Comparison of ENCODE assay signal across 8 mouse cellular contexts in the genomic region with DNA sequence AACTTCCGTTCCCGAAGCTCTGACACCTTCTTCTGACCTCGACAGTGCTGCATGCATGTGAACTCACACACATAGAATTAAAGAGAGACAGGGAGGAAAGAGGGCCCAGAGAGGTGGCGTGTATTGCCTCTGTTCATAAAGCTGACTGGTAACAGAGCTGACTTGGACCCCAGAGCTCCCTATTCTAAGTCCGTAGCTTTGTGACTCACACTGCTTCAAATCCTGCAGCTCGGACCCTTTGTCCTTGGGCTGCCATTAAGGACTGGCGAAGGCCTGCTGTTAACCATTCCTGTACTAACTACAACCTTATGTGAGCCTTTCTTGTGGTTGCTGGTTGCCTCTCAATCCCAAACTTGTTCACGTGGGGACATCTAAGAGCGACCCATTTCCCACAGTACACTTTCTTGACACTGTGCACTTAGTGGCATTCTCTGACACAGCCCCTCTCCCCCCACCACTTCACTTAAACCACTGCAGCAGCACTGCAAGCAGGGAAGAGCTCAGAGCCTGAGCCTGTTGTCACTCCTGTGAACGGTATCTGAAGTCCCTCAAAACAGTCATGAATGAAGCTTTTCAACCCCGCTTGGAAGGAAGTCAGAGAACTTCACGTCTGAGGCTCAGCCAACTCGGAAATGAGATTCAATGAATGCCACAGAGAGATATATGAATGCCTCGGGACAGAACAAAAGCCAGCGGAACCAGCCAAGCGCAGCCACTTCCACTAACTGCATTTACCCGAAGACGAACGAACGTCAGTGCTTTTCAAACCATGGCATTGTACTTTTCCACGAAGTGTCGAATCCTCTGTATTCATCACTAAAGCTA. TPM values are rescaled to one million over a fixed set of nuclear protein-coding genes. Genes with fewer than 3 reads are reported as not detected.
A peak's percentile ranks its signal among the peaks of the same experiment; 100 is the strongest.
DNase-seq lines count a peak whose midpoint lies in the region; ATAC-seq and TF ChIP-seq lines count a peak whose summit lies in the region.

No protein-coding gene starts in this region.

- peaks cover 6% of the 10 kb centered on the region; the same call in 1 of the 2 replicates for H3K4me1 ChIP-seq in kidney, adult 2 months (ENCODE audit: control insufficient read depth, insufficient read depth, low read length)
- H3K4me1 ChIP-seq in forebrain, embryonic 11.5 days (replicated peaks; ENCODE audit: control insufficient read depth, insufficient read depth, low read length), result peaks cover 8% of the 10 kb centered on the region; the same call in 1 of the 2 replicates
- peaks cover 26% of the 10 kb centered on the region for H3K4me1 ChIP-seq in midbrain, embryonic 12.5 days

- H3K9me3 ChIP-seq in forebrain, embryonic 11.5 days (ENCODE audit: control insufficient read depth, low read length), result no peaks in the 10 kb centered on the region
- H3K9me3 ChIP-seq in midbrain, embryonic 12.5 days, result no peaks in the 10 kb centered on the region

- no peak overlapping the region for H3K27ac ChIP-seq in kidney, adult 2 months (ENCODE audit: insufficient read depth, low read depth, low read length)
- H3K27ac ChIP-seq in forebrain, embryonic 11.5 days (ENCODE audit: low read depth, low read length), result 0 out of 2 replicates have a peak overlapping the region, but pooled peaks have one; percentile 18
- peak overlapping the region; percentile 63 for H3K27ac ChIP-seq in midbrain, embryonic 12.5 days (replicated peaks)

- no peak overlapping the region for H3K4me3 ChIP-seq in kidney, adult 2 months (ENCODE audit: insufficient read depth, low read depth, low read length)
- H3K4me3 ChIP-seq in forebrain, embryonic 11.5 days (ENCODE audit: low read depth, low read length), result no peak overlapping the region
- no peak overlapping the region for H3K4me3 ChIP-seq in midbrain, embryonic 12.5 days

- WGBS in kidney, adult 2 months, result 47% methylated on average over 22 of the region's 22 CpGs
- 38% methylated on average over 22 of the region's 22 CpGs for WGBS in forebrain, embryonic 11.5 days
- 38% methylated on average over 22 of the region's 22 CpGs for WGBS in midbrain, embryonic 12.5 days

- DNase-seq in kidney, adult 2 months, result peak; percentile 15
- no peak for DNase-seq in kidney, postnatal 36 days
- DNase-seq in forebrain, embryonic 11.5 days (ENCODE audit: low spot score), result no peak
- DNase-seq in testis, postnatal 10 days (ENCODE audit: low spot score), result no peak
- no peak for DNase-seq in urinary bladder, postnatal 14 days (ENCODE audit: low spot score)
- no peak for DNase-seq in left cerebral cortex, adult 18-20 months (ENCODE audit: low spot score in 2 of 2)

- H3K4me2 ChIP-seq in forebrain, embryonic 11.5 days (ENCODE audit: low read depth, low read length, severe bottlenecking), result peak overlapping the region; percentile 8; the same call in 1 of the 2 replicates
- H3K4me2 ChIP-seq in midbrain, embryonic 12.5 days (replicated peaks), result peak overlapping the region; percentile 30

- H3K9ac ChIP-seq in forebrain, embryonic 11.5 days (ENCODE audit: low read length), result peak overlapping the region; percentile 20
- H3K9ac ChIP-seq in midbrain, embryonic 12.5 days (replicated peaks), result no peak overlapping the region; the same call in 1 of the 2 replicates

- no peak for TF ChIP-seq POLR2A in kidney, adult 2 months (IDR thresholded peaks at IDR 0.05; ENCODE audit: low read depth, low read length)

- ATAC-seq in common myeloid progenitor, adult 5-6 weeks (replicated peaks; ENCODE audit: low read depth, poor library complexity, severe bottlenecking), result peak; percentile 1; the same call in 1 of the 2 replicates
- ATAC-seq in forebrain, embryonic 11.5 days (replicated peaks; ENCODE audit: low FRiP score), result no peak
- ATAC-seq in midbrain, embryonic 12.5 days (ENCODE audit: low FRiP score, low read depth), result no peak

- TF ChIP-seq CTCF in kidney, adult 2 months (conservative IDR thresholded peaks at IDR 0.05; ENCODE audit: insufficient read depth, insufficient read length, low read depth, low read length), result no peak

- no peaks in the 10 kb centered on the region for H3K36me3 ChIP-seq in kidney, adult 2 months (ENCODE audit: control insufficient read depth, insufficient read depth, low read length)
- H3K36me3 ChIP-seq in forebrain, embryonic 11.5 days (ENCODE audit: control insufficient read depth, insufficient read depth, low read length), result no peaks in the 10 kb centered on the region
- H3K36me3 ChIP-seq in midbrain, embryonic 12.5 days, result no peaks in the 10 kb centered on the region

- H3K27me3 ChIP-seq in kidney, adult 2 months (replicated peaks; ENCODE audit: control insufficient read depth, insufficient read depth, low read length), result no peaks in the 10 kb centered on the region
- H3K27me3 ChIP-seq in forebrain, embryonic 11.5 days (ENCODE audit: control insufficient read depth, insufficient read depth, low read length), result no peaks in the 10 kb centered on the region
- H3K27me3 ChIP-seq in midbrain, embryonic 12.5 days, result no peaks in the 10 kb centered on the region

RNA-seq across cellular contexts. Expression of a gene that starts 3.1 kb away (rescaled TPM):
- 14.5 and 15.3 TPM in 2 replicates for polyA plus RNA-seq in kidney, adult 2 months (2012; rRNA removed)
- total RNA-seq in common myeloid progenitor, adult 5-6 weeks (2017), result 43.5 and 50.6 TPM in 2 replicates
- polyA plus RNA-seq in forebrain, embryonic 11.5 days (2014; fragmentation: Nextera tagmentation; extraction: Ambion mirVana), result 23.5 and 23.9 TPM in 2 replicates
- 25.0 and 26.2 TPM in 2 replicates for polyA plus RNA-seq in midbrain, embryonic 12.5 days (2016; fragmentation: Nextera tagmentation; extraction: Ambion mirVana)
- 10 to 100 TPM; 78.9 TPM for total RNA-seq in left cerebral cortex, adult 18-20 months (2021)
